In genomic region chr5:53105716-53106115, GRCm38 (mm10) we compare ENCODE assay signal across 9 mouse cellular contexts.
DNase-seq lines count a peak whose midpoint lies in the region; ATAC-seq and TF ChIP-seq lines count a peak whose summit lies in the region.
"Had no signal": no experiment of that assay in that cellular context is flagged by ENCODE, and none has a peak within 500 bp of the region (broad histone marks: within the 10 kb centered on the region; RNA-seq: fewer than 3 reads in every experiment).

No protein-coding gene starts in this region.

- H3K4me1 ChIP-seq in heart, embryonic 12.5 days (replicated peaks) = no peaks in the 10 kb centered on the region; the same call in 1 of the 2 replicates
- H3K4me1 ChIP-seq in kidney, postnatal 0 days (replicated peaks; ENCODE audit: insufficient read depth, low read length) = peaks cover 17% of the 10 kb centered on the region; the same call in 1 of the 2 replicates
- H3K4me1 ChIP-seq in testis, adult 2 months (ENCODE audit: control insufficient read depth, insufficient read depth, low read length) = no peaks in the 10 kb centered on the region

- H3K4me2 ChIP-seq in heart, embryonic 12.5 days = no peak overlapping the region
- H3K4me2 ChIP-seq in kidney, postnatal 0 days (ENCODE audit: low read length) = no peak overlapping the region
- H3K4me2 ChIP-seq: neural tube, embryonic 13.5 days had no signal

- no peak overlapping the region for H3K27ac ChIP-seq in heart, embryonic 12.5 days (ENCODE audit: poor library complexity, severe bottlenecking)
- H3K27ac ChIP-seq in kidney, postnatal 0 days = no peak overlapping the region
- H3K27ac ChIP-seq in testis, adult 2 months (ENCODE audit: control insufficient read depth, insufficient read depth, low read depth, low read length) = no peak overlapping the region
- H3K27ac ChIP-seq: neural tube, embryonic 13.5 days had no signal

- H3K27me3 ChIP-seq in heart, embryonic 12.5 days (replicated peaks) = no peaks in the 10 kb centered on the region
- H3K27me3 ChIP-seq in kidney, postnatal 0 days (ENCODE audit: insufficient read depth, low read length) = no peaks in the 10 kb centered on the region
- no peaks in the 10 kb centered on the region for H3K27me3 ChIP-seq in testis, adult 2 months (ENCODE audit: control insufficient read depth, insufficient read depth, low read length)
- H3K27me3 ChIP-seq: neural tube, embryonic 13.5 days had no signal

- ATAC-seq in heart, embryonic 12.5 days (ENCODE audit: insufficient number of reproducible peaks, low FRiP score) = no peak
- peak; percentile 20; the same call in 1 of the 2 replicates for ATAC-seq in kidney, postnatal 0 days (replicated peaks; ENCODE audit: low FRiP score, low read depth)

- H3K9me3 ChIP-seq in heart, embryonic 12.5 days (replicated peaks) = no peaks in the 10 kb centered on the region
- H3K9me3 ChIP-seq in kidney, postnatal 0 days (replicated peaks; ENCODE audit: low read length) = no peaks in the 10 kb centered on the region
- H3K9me3 ChIP-seq: neural tube, embryonic 13.5 days had no signal

- no peaks in the 10 kb centered on the region for H3K36me3 ChIP-seq in heart, embryonic 12.5 days
- no peaks in the 10 kb centered on the region for H3K36me3 ChIP-seq in kidney, postnatal 0 days (ENCODE audit: insufficient read depth, low read length)
- H3K36me3 ChIP-seq in testis, adult 2 months (ENCODE audit: control insufficient read depth, insufficient read depth, low read length) = no peaks in the 10 kb centered on the region
- H3K36me3 ChIP-seq: neural tube, embryonic 13.5 days had no signal

- intact Hi-C loops in heart, postnatal 10 days (cut with DNase I) = no loop called here

- 73% methylated on average over 8 of the region's 8 CpGs for WGBS in heart, embryonic 12.5 days
- 61% methylated on average over 8 of the region's 8 CpGs for WGBS in kidney, postnatal 0 days

- no peak for TF ChIP-seq POLR2A in testis, adult 2 months (IDR thresholded peaks at IDR 0.05; ENCODE audit: control insufficient read depth, low read depth, low read length)

- peak; percentile 61 for TF ChIP-seq CTCF in kidney, postnatal 0 days (IDR thresholded peaks at IDR 0.05; ENCODE audit: low read depth)
- TF ChIP-seq CTCF in testis, adult 2 months (IDR thresholded peaks at IDR 0.05; ENCODE audit: control insufficient read depth, insufficient read depth, insufficient replicate concordance, low read depth, low read length) = peak; percentile 19; the same call in 1 of the 2 replicates

- no peak overlapping the region for H3K9ac ChIP-seq in heart, embryonic 12.5 days
- no peak overlapping the region for H3K9ac ChIP-seq in kidney, postnatal 0 days (ENCODE audit: low read depth, low read length)
- H3K9ac ChIP-seq: neural tube, embryonic 13.5 days had no signal

- H3K4me3 ChIP-seq in heart, embryonic 12.5 days = no peak overlapping the region
- no peak overlapping the region for H3K4me3 ChIP-seq in kidney, postnatal 0 days (replicated peaks; ENCODE audit: low read depth, low read length)
- H3K4me3 ChIP-seq in testis, adult 2 months (ENCODE audit: control insufficient read depth, low read depth, low read length) = no peak overlapping the region
- H3K4me3 ChIP-seq: neural tube, embryonic 13.5 days had no signal

- DNase-seq in heart, postnatal 10 days = peak; percentile 24 to 57
- DNase-seq in urinary bladder, postnatal 4 days (ENCODE audit: low spot score in 2 of 2) = peak; percentile 31 to 70
- no peak for DNase-seq in urinary bladder, postnatal 10 days (ENCODE audit: low spot score)
- peak; percentile 47 for DNase-seq in kidney, postnatal 0 days (ENCODE audit: low spot score)
- no peak for DNase-seq in Muller cell, postnatal 12 days (ENCODE audit: inconsistent ontology term)
- DNase-seq in embryo, embryonic 11 days = no peak

Comparison
In these comparisons a context has a peak if more than half of its experiments do, and no peak if none do; other contexts are left out.
1. DNase-seq: peak in heart, postnatal 10 days (2 of 2), urinary bladder, postnatal 4 days (2 of 2) and kidney, postnatal 0 days (single experiment); none in urinary bladder, postnatal 10 days (single experiment), Muller cell, postnatal 12 days (single experiment) and embryo, embryonic 11 days (single experiment).